Mouse (Mus musculus) midbrain, embryonic 14.5 days (tissue): Measurements from ENCODE around the gene Olfr433. TPM values are rescaled to one million over a fixed set of nuclear protein-coding genes. Genes with fewer than 3 reads are reported as not detected.
A peak's percentile ranks its signal among the peaks of the same experiment; 100 is the strongest.
"Not testable (repeated sequence)": the region's sequence is repeated elsewhere in the genome, so short reads cannot be mapped to it uniquely, and the experiment has no call there.

Experiments
- ATAC-seq: fragments of 200-750 bp; cut with Nextera tagmentation; 2 replicates; pipeline ENCODE4 v1.8.0; 2017; ENCODE audit warnings: moderate number of reproducible peaks, moderate library complexity; ENCODE audit not compliant: low FRiP score, low TSS enrichment
- DNase-seq: peaks from one replicate; pipeline ENCODE4 v3.0.0-alpha.2; 2015
- H3K27ac ChIP-seq: fragments of 300-500 bp; sonication (generic); replicated peaks from 2 replicates; pipeline ENCODE4 v1.5.1; 2014; ENCODE audit warnings: mild to moderate bottlenecking, low read depth, low read length, moderate library complexity
- H3K27me3 ChIP-seq: fragments of 300-500 bp; sonication (generic); 2 replicates; pipeline ENCODE4 v1.6.1; 2014; ENCODE audit warnings: low read length, control low read depth, mixed read lengths; ENCODE audit not compliant: control insufficient read depth, insufficient read depth
- H3K36me3 ChIP-seq: fragments of 300-500 bp; sonication (generic); 2 replicates; pipeline ENCODE4 v1.6.1; 2014; ENCODE audit warnings: low read length, control low read depth; ENCODE audit not compliant: control insufficient read depth, insufficient read depth
- H3K4me1 ChIP-seq: fragments of 300-500 bp; sonication (generic); 2 replicates; pipeline ENCODE4 v1.6.1; 2014; ENCODE audit warnings: mild to moderate bottlenecking, antibody characterized with exemption, low read length, control low read depth; ENCODE audit not compliant: control insufficient read depth, insufficient read depth
- H3K4me2 ChIP-seq: fragments of 300-500 bp; sonication (generic); 2 replicates; pipeline ENCODE4 v1.6.1; 2014; ENCODE audit warnings: mild to moderate bottlenecking, low read length, moderate library complexity
- H3K4me3 ChIP-seq: fragments of 300-500 bp; sonication (generic); replicated peaks from 2 replicates; pipeline ENCODE4 v1.5.1; 2014; ENCODE audit warnings: low read depth, low read length
- H3K9ac ChIP-seq: fragments of 300-500 bp; sonication (generic); replicated peaks from 2 replicates; pipeline ENCODE4 v1.6.1; 2014; ENCODE audit warnings: mild to moderate bottlenecking, low read length, moderate library complexity
- H3K9me3 ChIP-seq: fragments of 300-500 bp; sonication (generic); 2 replicates; pipeline ENCODE4 v1.6.1; 2016; ENCODE audit warnings: low read length, control low read depth, mixed read lengths; ENCODE audit not compliant: control insufficient read depth
- WGBS: fragments of 180-500 bp; shearing (Covaris S2); extraction: QIAGEN DNeasy Blood & Tissue Kit; methylation state at CpG from one replicate; pipeline ENCODE4 v1.1.7; 2014; 5-methylcytosine and 5-hydroxymethylcytosine counted together
- polyA plus RNA-seq: library from polyadenylated mRNA; unstranded; fragments of >200 nt; fragmentation: Nextera tagmentation; extraction: Ambion mirVana; gene quantifications from 2 replicates; pipeline ENCODE4 v1.2.1, GENCODE M21; 2014

Olfr433 gene
- polyA plus RNA-seq: not detected in 2 replicates

DNA sequence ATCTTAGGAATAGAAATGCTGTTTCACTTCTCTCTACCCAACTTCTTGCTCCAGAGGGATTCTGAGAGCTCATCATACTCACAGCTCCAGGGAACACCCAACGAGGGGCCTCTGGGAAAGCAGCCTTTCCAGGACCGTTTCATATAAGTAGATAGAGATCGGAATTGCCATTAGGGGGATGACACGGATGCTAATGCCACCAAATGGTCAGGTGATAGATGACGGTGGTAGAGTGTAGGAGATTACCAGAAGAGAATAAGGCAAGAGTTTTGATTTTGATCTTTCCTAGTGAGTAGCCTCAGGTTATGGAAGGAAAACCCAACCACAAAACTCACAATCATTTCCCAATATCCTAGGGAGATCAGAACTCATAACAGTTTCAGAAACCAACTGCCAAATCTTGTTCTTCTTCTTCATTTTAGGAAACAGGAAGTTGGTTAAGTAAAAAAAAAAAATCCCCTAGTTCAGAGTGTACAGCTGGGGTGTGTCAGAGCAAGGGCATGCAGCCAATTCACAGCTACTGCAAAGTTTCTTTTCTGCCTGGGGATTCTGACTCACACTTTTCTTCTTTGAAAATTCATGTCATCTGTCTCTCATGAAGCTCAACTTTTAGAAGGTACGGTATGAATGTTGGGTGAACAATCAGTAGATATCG, at the start of gene Olfr433:
Gene Olfr433 (plus strand): TSS at position 183 of the 655 bp plus-strand sequence.
- no peaks in the 10 kb centered on the region for H3K36me3 ChIP-seq
- no peak within 1 kb of the TSS for H3K9ac ChIP-seq
- DNase-seq (no peak), ATAC-seq (no peak)
- no peaks in the 10 kb centered on the region for H3K4me1 ChIP-seq
- no peak within 1 kb of the TSS for H3K27ac ChIP-seq
- H3K4me2 ChIP-seq: no peak within 1 kb of the TSS
- H3K27me3 ChIP-seq: no peaks in the 10 kb centered on the region
- no peaks in the 10 kb centered on the region for H3K9me3 ChIP-seq
- 92% methylated on average over 7 of the region's 7 CpGs for WGBS
- no peak within 1 kb of the TSS for H3K4me3 ChIP-seq

DNA sequence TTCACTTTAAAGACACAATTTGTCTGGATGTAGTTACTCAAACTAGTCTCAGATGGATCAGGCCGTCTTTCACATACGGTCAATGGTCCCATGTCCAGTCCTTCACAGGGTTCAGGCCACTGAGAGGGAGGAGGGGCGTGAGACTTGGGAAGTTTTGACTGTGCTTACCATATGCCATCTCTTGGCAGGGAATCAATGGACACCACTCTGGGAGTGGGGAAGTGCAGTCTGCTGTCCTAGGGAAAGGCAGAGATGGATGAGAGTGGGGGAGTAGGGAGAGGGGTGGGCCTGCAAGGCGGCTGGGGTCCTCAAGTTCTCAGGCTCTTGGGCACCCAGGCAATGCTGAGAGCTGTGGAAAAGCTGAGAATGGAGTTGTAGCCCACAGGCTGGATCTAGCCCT, 45.5 kb upstream of the Olfr433 start:
- no peaks in the 10 kb centered on the region for H3K36me3 ChIP-seq
- H3K27ac ChIP-seq: no peak overlapping the region
- H3K4me1 ChIP-seq: no peaks in the 10 kb centered on the region
- no peaks in the 10 kb centered on the region for H3K9me3 ChIP-seq
- WGBS: 91% methylated on average over 4 of the region's 4 CpGs
- no peak overlapping the region for H3K4me3 ChIP-seq
- H3K9ac ChIP-seq: no peak overlapping the region
- no peak overlapping the region for H3K4me2 ChIP-seq
- DNase-seq (no peak), ATAC-seq (no peak)
- no peaks in the 10 kb centered on the region for H3K27me3 ChIP-seq

DNA sequence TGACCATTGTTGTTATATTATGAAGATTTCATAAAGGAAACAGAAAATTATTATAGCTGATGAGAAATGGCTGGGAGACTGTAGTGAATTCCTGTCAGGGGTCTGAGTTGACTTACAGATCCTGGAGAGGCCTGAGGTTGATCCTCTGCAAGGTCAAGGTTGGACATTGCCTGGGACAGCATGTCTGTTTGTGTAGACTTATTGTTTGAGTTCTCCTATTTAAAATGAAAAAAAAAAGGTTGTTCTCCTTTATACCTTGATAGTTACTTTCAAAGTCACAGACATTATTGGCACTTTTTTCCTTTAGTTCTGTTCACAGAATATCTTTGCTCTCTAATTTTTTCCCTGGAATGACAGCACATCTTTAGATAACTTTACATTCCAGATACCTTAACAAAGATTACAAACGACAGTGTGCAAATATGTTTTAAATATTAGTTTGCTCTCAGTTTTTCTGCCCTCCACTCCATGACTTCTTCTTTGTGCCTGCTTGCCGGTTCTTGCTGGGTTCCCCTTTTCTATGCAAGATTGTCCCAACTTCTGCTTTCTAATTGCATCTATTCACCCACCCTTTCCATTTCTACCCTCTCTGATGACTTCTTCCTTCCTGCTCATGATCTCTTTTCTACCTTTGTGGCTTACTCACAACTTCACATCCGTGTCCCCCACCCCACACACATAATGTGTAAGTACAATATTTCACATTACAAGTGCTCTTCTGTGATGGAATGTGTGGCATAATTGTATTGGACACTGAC, 36.0 kb upstream of the Olfr433 start:
- not testable (repeated sequence) for H3K9me3 ChIP-seq, H3K4me1 ChIP-seq, H3K4me3 ChIP-seq, H3K4me2 ChIP-seq, ATAC-seq, H3K36me3 ChIP-seq, H3K27ac ChIP-seq, H3K27me3 ChIP-seq, DNase-seq, H3K9ac ChIP-seq
- 80% methylated on average over 2 of the region's 3 CpGs for WGBS

DNA sequence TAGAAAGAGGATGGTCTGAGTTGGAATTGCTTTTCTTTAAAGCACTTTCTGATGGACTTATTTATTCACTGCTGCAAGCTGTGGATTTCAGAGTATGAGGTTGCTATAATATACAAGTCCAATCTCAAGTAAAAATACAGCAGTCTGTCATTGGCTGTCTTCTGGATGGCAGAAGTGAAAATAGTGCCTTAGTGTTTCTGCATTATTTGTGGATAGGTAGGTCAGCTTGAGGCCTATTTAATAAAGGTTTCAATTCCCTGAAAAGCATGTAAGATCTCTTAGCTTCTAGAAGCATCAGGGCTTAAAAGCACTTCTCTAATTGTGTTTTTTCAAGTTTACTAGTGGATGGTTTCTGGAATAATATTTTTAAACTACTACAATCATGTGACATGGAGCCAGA, 33.5 kb upstream of the Olfr433 start:
- not testable (repeated sequence) for H3K4me2 ChIP-seq, H3K27me3 ChIP-seq, H3K9me3 ChIP-seq, H3K4me3 ChIP-seq, H3K27ac ChIP-seq, ATAC-seq, H3K4me1 ChIP-seq, H3K9ac ChIP-seq, DNase-seq, H3K36me3 ChIP-seq

DNA sequence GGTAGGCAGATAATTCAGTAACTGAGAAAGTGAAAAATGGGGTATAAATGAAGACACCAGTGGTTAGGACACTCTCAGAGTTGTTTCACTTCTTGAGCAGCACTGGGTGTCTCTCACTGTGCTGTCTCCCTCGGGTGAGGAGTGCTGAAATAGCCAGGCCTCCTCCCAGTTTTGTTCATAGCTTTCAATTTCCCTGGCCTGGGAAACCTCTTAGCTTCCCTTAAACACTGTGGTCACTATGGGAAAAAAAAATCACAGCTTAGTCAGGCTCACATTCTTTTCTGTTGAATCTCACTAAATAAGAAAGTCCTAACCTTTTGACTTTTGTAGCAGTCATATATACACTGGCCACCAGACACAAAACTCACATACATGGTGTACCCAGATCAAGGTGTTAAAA, 8.8 kb upstream of the Olfr433 start, which contains the start of gene Ifi205:
Gene Ifi205 (minus strand): TSS at position 113 of the 400 bp plus-strand sequence.
- H3K4me2 ChIP-seq: no peak within 1 kb of the TSS
- no peak for ATAC-seq
- H3K4me3 ChIP-seq: no peak within 1 kb of the TSS
- no peaks in the 10 kb centered on the region for H3K9me3 ChIP-seq
- no peaks in the 10 kb centered on the region for H3K27me3 ChIP-seq
- no peaks in the 10 kb centered on the region for H3K36me3 ChIP-seq
- no peak within 1 kb of the TSS for H3K9ac ChIP-seq
- 42% methylated on average over 1 of the region's 1 CpGs for WGBS
- no peaks in the 10 kb centered on the region for H3K4me1 ChIP-seq
- H3K27ac ChIP-seq: no peak within 1 kb of the TSS
- no peak for DNase-seq

DNA sequence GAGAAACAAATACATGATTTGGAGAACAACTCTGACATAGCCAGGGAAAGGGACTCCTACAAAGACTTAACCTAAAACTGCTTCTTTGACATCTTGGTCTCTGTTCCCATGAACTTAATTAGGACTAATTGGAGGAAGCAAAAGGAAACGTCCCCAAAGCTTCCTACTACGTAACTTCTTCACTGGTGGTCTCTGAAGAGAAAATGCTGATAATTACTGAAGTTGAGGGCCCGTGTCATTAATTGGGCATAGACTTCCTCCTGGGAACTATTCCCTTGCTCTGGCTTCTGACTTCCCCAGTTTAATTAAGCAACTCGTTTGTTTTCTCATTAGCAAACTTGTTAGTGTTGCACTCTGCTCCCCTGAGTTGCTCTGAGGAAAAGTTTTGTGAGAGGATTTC, 4.7 kb upstream of the Olfr433 start:
- no peaks in the 10 kb centered on the region for H3K9me3 ChIP-seq
- DNase-seq (peak; percentile 1), ATAC-seq (no peak)
- no peaks in the 10 kb centered on the region for H3K4me1 ChIP-seq
- H3K9ac ChIP-seq: no peak overlapping the region
- H3K27me3 ChIP-seq: no peaks in the 10 kb centered on the region
- no peak overlapping the region for H3K27ac ChIP-seq
- H3K36me3 ChIP-seq: no peaks in the 10 kb centered on the region
- no peak overlapping the region for H3K4me2 ChIP-seq
- H3K4me3 ChIP-seq: no peak overlapping the region
- 74% methylated on average over 4 of the region's 4 CpGs for WGBS

DNA sequence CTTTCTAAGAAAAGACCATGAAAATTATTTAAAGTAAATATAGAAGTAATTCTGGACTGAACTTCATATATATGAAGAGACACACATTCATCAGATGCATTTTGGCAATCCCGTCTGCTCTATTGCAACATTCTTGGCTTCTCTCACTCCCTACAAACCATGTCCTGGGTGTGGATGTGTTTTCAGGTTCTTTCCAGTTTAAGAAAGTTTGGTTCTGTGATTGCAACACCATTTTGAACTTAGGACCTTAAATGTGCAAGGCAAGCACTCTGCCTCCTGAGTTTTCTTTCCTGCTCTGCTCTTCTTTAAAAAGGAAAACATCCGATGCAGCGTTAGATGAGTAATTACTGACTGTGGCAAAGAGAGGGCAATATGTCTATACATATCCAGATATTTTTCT, 2.0 kb upstream of the Olfr433 start:
- Histone ChIP-seq H3K4me2 (no peak overlapping the region), H3K9ac (no peak overlapping the region), H3K27me3 (no peaks in the 10 kb centered on the region), H3K9me3 (no peaks in the 10 kb centered on the region), H3K4me3 (no peak overlapping the region), H3K36me3 (no peaks in the 10 kb centered on the region), H3K4me1 (no peaks in the 10 kb centered on the region), H3K27ac (no peak overlapping the region)
- ATAC-seq (no peak), DNase-seq (no peak)
- WGBS: 98% methylated on average over 3 of the region's 3 CpGs

DNA sequence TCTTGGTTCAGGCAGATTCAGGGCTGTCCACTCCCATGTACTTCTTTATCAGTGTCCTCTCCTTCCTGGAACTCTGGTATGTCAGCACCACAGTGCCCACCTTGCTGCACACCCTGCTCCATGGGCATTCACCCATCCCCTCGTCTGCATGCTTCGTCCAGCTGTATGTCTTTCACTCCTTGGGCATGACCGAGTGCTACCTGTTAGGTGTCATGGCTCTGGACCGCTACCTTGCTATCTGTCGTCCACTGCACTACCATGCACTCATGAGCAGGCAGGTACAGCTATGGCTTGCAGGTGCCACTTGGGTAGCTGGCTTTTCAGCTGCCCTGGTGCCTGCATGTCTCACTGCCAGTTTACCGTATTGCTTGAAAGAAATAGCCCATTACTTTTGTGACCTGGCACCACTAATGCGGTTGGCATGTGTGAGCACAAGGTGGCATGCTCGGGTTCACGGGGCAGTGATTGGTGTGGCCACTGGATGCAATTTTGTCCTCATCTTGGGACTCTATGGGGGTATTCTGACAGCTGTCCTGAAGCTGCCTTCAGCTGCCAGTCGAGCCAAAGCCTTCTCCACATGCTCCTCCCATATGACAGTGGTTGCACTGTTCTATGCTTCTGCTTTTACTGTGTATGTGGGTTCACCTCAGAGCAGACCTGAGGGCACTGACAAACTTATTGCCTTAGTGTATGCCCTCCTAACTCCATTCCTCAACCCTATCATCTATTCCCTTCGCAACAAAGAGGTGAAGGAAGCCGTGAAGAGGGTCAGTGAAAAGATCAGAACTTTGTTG, 1.8 kb downstream of the Olfr433 start:
- not testable (repeated sequence) for H3K36me3 ChIP-seq, H3K4me2 ChIP-seq, H3K27me3 ChIP-seq, H3K9ac ChIP-seq, H3K27ac ChIP-seq, DNase-seq, H3K4me1 ChIP-seq, ATAC-seq, H3K9me3 ChIP-seq, H3K4me3 ChIP-seq
- 94% methylated on average over 12 of the region's 12 CpGs for whole genome bisulfite sequencing
